Mouse (Mus musculus) hindlimb bud, embryonic 11.5 days (tissue): ENCODE data around the gene Olfr103.

Experiments used
- DNase-seq: peaks from one replicate; pipeline ENCODE4 v3.0.0-alpha.2; 2012; ENCODE audit warnings: low read depth, low spot score; ENCODE audit errors: extremely low spot score

Olfr103 gene

GRCm38 (mm10) chr17:37339598-37339997 lies at the start of gene Olfr103:
Gene Olfr103, minus strand, starts transcription at chr17:37339698.
- DNase-seq, result no peak

DNA sequence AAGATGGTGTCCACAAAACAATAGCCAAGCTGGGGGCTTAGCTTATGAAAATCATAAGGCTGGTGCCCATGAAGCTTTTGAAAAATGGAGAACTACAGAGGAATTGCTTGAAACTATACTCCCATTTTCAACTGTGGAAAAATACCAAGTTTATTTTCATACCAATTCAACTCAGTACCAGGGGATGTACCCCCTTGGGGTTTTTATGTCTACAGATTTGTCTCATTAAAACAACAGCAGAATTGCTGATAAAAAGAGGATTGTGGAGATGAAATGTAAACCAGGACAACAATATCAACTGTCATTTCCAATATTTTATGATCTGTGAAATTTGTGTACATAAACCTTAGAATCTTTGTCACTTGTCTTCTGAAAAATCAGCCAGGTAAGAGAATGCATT lies 39.2 kb upstream of the Olfr103 start, which contains the start of gene Olfr105-ps:
TSS of gene Olfr105-ps (plus strand) at position 301 of the 400 bp plus-strand sequence.
- no peak for DNase-seq

GRCm38 (mm10) chr17:37359282-37359681 lies 19.8 kb upstream of the Olfr103 start, which contains the start of gene Olfr104-ps:
Gene Olfr104-ps, plus strand, starts transcription at chr17:37359582.
- no peak for DNase-seq

DNA sequence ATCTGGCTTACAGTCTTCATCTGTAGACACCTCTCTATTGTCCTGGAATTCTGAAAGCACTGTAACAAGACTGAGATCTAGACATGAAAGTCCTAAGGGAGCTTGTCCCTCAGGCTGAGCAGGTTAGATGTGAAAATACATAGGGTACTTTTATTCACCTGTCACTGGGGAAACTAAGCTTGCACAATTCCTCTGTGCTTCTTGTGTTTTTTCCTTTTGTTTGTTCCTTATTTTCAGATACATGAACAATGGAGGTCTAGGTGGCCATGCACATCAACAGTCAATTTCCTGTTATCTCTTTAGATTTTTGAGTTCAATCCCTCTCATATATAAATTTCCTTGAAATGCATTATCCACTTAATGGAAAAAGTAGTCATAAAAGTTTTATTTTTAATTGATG lies 22.5 kb downstream of the Olfr103 start, which contains the start of gene Olfr102:
TSS of gene Olfr102 (minus strand) at position 101 of the 400 bp plus-strand sequence.
- no peak for DNase-seq

GRCm38 (mm10) chr17:37310146-37310699 lies 29.3 kb downstream of the Olfr103 start:
- DNase-seq, result no peak

- no peak for DNase-seq
These were observed 31.0 kb downstream of the Olfr103 start for GRCm38 (mm10) chr17:37308483-37308882.

DNA sequence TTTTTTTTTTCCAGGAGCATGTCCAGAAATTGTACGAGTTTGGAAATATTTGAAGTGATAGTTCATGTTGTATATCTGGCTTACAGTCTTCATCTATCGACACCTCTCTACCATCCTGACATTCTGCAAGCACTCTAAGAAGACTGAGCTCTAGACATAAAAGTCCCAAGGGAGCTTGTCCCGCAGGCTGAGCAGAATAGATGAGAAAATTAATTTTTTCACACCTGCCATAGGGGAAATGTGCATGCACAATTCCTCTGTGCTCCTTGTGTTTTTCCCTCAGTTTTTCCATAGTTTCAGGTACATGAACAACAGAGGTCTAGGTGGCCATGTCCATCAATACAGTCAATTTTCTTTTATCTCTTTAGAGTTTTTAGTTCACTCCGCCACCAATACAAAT lies 35.3 kb downstream of the Olfr103 start, which contains the start of gene Olfr101:
TSS of gene Olfr101 (minus strand) at position 101 of the 400 bp plus-strand sequence.
- DNase-seq, result no peak
